Mouse (Mus musculus): Measurements from ENCODE around the gene Tstd2.

The Tstd2 gene

DNA sequence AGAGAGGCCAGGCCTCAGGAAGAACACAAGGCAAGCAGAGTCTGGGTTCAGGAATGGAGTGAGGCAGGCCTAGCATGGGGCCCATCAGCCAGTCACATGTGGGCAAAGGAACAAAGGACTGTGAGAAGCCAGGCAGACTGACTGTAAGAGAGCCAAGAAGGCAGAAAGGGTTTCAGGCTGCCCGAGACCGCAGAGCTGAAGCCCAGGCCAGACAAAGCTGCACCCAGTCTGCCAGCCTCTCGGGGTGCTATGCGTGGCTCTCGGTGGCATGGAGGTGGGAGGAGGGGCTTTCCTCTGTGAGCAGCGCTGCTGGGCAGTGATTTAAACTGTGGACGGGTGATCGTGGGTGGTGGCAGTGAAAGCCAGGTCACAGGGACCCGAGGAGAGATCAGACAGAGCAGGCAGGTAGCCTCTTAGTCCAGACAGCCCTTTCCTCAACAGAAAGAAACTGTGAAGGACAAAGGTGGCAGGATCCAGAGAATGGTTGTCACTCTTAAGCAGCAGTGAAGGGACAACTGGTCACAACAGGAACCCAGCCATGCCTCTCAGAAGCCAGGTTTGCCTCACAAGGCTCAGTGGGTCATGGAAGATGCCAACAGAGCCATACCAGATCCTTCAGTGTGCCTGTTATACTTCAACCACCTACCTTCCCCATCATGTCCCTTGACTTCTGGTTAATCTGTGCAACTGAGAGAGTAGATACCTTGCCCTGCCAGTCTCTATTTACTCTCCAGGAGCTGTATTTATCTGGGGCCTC, 53.9 kb downstream of the Tstd2 start:
- no peak for DNase-seq (ENCODE audit: low read depth, low spot score)

GRCm38 (mm10) chr4:46082555-46082954, 55.9 kb downstream of the Tstd2 start:
- no peak for DNase-seq (ENCODE audit: low read depth, low spot score)

GRCm38 (mm10) chr4:46080261-46080660, 58.2 kb downstream of the Tstd2 start:
- no peak for DNase-seq (ENCODE audit: low read depth, low spot score)

- DNase-seq (ENCODE audit: low read depth, low spot score), result no peak
Observed at GRCm38 (mm10) chr4:46076892-46077291, 61.6 kb downstream of the Tstd2 start.

DNA sequence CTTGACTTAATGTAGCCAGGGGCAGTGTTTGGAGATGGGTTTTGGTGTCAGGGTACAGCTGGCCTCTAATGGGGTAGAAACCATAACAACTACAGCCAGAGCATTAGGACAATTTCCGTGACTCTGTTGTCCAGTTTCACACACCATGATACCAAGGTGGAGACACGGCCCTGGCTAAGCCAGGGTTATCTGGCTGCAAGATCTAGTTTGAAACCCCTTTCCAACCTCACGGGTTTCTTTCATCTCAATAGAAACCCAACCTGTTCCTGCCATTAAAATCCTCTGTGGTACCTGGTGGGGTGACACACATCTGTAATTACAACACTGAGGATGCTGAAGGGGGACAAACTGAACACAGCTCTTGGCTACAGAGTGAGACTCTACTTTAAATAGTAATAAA, 62.8 kb downstream of the Tstd2 start:
- no peak for DNase-seq (ENCODE audit: low read depth, low spot score)

DNA sequence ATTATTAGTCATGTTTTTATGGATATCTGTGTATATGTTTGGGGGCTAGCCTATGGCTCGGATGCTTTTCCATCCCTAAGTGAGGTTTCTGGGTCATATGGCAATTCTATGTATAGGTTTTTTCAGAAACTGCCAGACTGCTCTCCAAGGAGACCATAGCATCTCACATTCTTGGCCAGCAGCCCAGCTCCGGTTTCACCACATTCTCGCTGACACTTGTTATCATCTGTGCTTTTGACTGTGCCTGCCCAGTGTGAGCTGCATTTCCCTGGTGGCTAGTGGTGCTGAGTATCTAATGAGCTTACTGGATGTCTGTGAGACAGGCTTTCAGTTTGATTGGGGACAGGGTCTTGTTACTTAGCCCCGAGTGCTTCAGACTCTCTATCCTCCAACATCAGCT, 64.8 kb downstream of the Tstd2 start:
- DNase-seq (ENCODE audit: low read depth, low spot score), result no peak

DNA sequence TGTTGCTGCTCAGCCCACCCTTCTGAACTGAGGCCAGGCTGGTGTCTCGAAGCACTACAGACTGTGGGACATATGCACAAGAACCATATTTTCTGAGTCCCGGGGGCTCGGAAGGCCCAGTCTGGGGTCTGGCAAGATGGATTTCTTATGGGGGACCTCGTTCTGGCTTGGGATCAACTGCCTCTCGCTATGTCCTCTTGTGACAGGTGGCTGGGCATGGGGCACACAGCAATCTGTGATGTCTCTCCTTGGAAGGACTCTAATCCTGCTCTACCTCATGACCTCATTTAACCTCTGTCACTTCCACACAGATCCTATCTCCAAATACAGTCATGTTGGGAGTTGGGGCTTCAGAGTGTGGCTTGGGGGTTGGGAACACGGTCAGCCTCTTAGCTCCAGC, 65.9 kb downstream of the Tstd2 start:
- no peak for DNase-seq (ENCODE audit: low read depth, low spot score)

- no peak for DNase-seq (ENCODE audit: low read depth, low spot score)
Observed at GRCm38 (mm10) chr4:46069851-46070482, 68.5 kb downstream of the Tstd2 start.

DNA sequence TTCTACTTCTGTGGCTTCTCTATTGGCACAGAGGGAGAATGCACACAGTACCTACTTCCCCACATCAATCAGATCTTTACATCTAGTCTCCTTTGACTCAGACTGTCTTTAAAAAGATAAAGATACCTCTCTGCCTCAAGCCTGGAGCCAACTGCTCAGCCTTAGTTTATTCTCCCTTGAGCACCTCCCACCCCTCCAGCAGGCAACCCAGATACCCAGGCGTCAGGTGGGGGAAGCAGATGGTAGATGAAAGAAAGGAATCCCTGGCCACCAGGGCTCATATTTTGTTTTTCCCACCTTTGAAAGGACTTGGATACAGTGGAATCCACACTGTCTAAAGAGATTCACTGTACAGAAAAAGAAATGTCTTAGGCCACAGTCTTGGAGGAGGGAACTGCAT, 69.9 kb downstream of the Tstd2 start:
- DNase-seq (ENCODE audit: low read depth, low spot score), result no peak

- DNase-seq (ENCODE audit: low read depth, low spot score), result no peak
Observed at GRCm38 (mm10) chr4:46068060-46068459, 70.4 kb downstream of the Tstd2 start.

DNA sequence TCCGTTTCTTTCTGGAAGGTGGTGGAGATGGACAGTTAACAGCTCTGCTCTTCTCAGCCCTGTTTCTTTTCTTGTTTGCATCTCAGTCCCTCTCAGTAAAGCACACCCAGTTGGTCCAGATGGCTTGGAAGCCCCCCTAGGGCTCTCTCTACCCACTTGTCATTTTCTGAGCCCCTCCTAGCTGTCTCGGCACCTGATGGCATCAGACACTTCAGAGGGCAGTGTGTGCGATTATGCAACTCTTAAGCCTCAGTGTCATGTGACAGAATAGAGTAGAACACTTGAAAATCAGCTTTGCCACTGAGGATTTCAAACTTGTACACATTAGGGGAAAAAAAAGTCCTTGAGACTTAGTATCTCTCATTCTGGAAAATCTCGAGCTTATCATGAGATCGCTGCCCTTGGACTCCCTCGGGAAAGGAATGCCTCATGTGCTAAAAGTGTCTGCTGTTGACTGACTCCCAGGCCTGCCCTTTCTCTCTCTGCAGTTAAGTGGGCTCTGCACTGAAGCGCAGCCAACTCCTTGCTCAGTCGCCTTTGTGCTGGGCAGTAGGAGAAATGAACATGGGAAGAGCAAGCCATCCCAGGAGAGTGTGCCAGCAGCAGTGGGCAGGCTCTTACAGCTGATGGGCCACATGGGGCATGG, 72.7 kb downstream of the Tstd2 start:
- DNase-seq (ENCODE audit: low read depth, low spot score), result no peak

- no peak for DNase-seq (ENCODE audit: low read depth, low spot score)
Observed at GRCm38 (mm10) chr4:46064961-46065360, 73.5 kb downstream of the Tstd2 start.
